Mouse (Mus musculus): ENCODE data around the gene Alpi.

Alpi gene

DNA sequence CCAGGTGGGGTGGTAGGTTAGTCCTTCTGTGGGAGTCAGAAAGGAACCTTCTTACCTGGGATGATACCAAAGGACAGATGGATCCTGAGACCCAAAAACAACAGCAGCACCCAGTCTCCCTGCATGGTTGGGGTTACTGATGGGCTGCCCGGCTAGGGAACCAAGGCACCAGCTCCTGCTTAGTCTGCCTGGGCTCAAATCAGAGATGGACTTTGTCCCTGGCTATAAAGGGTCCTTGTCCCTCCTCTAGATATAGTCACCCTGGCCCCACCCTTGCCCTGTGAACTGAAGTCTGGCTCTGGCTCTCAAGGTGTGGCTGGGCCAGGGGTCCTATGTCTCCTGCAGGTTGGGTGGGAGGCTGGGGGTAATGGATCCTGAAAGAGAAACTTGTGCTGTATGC, at the start of gene Alpi:
TSS of gene Alpi (minus strand) at position 196 of the 400 bp plus-strand sequence.
- in situ Hi-C loops (cut with MboI, MseI), result loop anchor here (5.0 kb wide), 1 partner anchor 86 kb away; no protein-coding TSS in a partner anchor

DNA sequence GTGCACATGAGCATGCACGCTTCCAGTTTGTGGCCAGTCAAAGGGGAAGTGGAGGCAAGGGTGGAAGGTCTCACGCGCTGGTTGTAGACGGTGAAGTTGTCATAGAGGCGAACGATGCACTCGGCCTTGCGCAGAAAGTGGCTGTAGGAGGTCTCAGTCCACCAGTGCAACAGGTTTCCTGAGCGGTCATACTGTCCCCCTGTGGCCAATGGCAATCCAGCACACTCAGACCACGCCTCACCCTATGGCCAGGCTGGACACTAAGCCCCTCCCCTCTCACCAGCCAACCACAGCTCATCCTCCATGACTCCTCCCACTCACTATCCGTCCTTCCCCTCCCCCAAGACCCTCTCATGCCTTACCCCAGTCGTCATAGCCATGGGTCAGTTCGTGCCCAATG, 48.0 kb upstream of the Alpi start:
- in situ Hi-C loops (cut with MboI, MseI), result no loop called here

DNA sequence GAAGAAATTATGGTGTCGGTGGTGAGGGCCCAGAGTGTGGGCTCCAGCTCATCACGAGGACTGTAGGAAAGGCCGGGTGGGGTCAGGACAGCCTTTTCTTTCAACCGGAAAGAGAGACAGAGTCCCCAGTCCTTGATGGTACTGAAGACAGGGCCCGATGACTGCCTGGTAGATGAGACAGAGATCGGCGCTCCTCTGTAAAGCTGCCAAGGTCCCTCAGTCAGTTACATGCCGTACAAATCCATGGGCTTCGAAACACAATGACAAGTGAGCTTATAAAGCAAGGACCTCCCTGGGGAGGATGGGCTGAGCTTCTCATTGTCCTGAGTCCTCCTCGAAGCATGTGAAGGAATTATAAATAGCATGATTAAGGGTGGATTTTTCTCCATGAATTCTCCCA, 41.7 kb upstream of the Alpi start:
- in situ Hi-C loops (cut with MboI, MseI), result no loop called here

DNA sequence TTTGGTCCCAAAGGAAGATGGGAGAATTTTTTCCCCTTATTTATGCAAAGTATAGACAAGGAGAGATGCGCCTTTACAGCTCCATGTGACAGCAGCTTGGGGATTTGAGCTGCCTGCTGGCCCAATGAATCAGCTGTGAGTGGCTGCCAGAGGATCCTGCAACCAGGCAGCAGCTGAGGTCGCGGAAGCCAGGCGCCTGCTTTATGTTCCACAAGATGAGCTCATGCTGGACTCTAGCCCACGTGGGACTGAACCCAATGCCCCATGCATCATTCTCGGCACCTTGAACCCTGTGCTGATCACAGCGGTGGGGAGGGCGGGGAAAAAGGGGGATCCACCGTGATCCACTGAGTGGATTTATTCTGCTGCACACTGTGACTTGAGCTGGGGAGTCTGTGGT, 41.0 kb upstream of the Alpi start:
- in situ Hi-C loops (cut with MboI, MseI), result no loop called here

DNA sequence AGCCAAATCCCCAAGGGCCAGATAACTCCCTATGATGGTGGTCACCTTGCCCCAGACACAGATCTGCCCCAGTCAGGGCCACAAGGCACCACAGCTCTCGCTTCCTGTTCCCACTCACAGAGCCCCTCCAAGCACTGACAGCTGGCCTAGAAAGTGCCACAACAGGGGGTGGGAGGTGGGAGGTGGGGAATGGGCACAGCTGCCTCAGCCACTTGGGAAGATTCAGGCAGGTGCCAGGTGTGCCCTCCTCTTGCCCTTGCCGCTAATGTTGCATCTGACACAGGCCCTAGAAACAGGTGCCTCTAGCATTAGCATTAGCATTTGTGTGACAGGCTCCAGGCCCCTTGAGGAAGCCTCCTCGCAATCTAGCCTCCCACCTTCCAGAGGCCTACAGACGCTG, 40.1 kb upstream of the Alpi start:
- in situ Hi-C loops (cut with MboI, MseI), result no loop called here

DNA sequence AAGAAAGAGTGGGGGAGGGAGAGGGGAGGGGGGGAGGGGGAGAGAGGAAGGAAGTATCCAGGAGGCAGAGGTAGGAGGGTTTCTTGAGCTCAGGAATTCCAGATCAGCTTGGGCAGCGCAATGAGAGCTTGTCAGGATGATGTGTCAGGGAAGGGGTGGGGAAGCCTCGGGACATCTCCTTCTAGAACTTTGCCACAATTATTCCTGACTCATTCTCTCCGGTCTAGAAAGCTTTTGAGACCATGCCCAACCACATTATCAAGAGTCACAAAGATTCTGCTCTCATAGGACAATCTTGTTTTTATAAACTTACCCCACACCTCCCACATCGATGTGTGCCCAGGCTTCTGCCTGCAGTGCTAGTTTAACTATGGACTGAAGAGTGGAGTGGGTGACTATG, 30.4 kb upstream of the Alpi start:
- in situ Hi-C loops (cut with MboI, MseI), result no loop called here

DNA sequence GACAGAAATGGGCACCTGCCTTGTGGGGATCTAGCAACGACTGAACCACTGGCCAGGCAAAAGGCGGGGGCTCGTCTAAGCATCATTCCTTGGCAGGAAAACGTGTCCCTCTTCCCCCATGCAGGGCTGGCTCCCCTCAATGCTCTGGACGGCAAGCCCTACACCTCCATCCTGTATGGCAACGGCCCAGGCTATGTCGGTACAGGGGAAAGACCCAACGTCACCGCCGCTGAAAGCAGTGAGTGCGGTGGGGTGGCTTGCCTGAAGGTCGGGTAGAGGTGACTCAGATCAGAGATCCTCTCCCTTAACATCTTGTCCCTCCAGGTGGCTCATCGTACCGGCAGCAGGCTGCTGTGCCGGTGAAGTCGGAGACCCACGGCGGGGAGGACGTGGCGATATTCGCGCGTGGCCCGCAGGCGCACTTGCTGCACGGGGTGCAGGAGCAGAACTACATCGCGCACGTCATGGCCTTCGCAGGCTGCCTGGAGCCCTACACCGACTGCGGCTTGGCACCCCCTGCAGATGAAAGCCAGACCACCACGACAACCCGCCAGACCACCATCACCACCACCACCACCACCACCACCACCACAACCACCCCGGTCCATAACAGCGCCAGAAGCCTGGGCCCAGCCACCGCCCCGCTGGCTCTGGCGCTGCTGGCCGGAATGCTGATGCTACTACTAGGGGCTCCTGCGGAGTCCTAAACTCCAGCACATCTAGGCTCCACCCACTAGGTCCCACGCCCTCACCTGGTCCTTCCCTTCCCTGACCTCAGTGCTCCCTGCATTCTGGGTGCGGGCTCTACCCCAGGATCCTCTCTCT, 26.0 kb upstream of the Alpi start:
- in situ Hi-C loops (cut with MboI, MseI), result no loop called here

DNA sequence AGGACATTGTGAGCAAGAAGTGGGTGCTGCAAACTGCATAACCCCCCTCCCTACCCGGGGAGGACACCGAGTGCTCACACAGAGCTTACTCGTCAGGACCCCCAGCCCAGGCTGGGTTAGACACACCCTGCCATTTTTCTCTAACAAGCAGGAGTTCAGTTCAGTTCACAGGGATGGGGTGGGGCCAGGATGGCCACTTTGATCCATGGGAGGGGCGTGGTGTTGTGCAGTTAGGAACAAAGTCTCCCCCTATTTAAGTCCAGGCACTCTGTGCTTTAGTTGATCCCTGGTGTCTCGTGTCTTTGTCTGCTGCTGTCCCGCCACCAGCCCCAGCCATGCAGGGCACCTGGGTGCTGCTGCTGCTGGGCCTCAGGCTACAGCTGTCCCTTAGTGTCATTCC, 23.3 kb upstream of the Alpi start, which contains the start of gene Akp3:
TSS of gene Akp3 (plus strand) at position 301 of the 400 bp plus-strand sequence.
- in situ Hi-C loops (cut with MboI, MseI), result no loop called here

DNA sequence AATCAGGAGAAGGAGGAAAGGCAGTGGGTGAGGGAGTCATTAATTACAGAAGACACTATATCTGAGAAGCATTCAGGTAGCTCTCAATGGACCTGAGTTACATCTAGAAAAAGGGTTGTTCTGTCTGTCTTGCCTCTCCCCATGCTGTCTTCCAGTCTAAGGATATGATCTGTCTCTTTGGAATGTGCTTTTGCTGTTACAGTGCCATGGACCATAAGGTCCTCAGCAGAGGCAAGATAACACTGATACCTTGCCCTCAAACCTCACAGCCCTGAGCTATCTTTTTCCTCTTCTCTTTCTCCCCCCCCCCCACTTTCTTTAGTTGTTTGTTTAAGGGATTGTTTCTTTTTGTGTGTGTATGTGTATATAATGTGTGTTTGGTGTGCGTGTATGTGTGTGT, 13.4 kb upstream of the Alpi start:
- in situ Hi-C loops (cut with MboI, MseI), result loop anchor here (5.0 kb wide), 1 partner anchor 48 kb away; no protein-coding TSS in a partner anchor

DNA sequence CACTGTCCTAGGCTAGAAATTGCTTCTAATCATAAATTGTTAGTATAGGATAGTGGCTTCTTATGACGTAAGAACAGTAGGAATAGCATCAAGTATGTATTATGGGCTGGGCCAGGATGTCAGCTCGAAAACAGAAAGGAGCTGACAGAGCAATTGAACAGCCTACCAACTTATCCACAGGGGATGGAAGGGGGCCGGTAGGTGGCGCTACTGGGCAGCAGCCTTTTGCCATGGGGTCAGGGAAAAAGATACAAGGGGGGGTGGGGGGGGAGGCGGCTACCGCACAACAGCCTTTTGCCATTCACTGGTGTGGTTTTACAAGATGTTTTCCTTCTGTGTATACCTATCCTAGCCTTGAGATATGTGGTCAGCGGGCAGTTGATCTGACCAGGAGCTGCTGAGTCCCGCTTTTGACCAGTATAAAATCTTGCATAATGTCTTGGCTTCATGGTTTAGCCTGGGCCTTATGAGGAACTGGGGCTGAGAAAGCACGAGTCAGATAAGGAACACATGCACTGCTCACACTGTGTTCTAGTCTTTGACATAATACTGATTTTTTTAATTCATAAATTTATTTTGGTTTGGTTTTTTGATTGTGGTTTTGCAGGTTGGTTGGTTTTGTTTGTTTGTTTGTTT, 10.4 kb upstream of the Alpi start:
- in situ Hi-C loops (cut with MboI, MseI), result loop anchor here (5.0 kb wide), 1 partner anchor 50 kb away; no protein-coding TSS in a partner anchor

DNA sequence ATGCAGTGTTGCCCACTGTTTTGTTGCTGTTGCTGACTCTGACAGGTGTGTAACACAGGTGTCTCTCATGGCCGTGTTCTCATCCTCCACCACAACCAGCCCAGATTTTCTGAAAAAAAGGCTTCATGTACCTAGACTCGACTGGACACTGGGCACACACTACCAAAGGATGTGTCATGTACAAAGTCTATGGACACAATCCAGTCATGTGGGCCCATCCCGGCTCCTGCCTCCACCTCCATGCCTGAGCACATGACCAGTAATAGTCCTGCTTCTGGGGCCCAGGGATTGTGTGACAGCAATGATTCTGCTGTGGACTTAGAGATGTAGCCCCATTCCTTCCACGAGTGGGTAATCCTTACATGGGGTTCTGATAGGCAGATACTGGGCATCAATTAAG, 7.2 kb upstream of the Alpi start:
- in situ Hi-C loops (cut with MboI, MseI), result no loop called here

DNA sequence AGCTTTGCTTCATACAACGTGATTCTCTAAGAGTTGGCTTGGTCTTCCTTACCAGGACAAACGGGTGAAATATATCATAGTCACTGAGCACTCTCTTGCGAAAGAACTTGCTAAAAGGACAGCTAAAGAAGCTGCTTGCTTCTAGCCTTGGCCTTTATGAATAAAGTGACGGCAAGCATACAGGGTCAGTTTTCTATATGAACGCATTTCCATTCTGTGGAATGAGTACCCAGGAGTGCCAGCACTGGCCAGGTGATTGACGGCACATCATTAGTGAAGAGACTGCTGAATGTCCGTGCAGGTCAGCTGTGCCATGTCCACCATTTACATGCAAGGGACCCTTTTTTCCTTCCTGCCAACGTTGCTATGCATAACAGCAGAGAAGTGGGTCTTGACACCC, 5.1 kb upstream of the Alpi start:
- in situ Hi-C loops (cut with MboI, MseI), result no loop called here

DNA sequence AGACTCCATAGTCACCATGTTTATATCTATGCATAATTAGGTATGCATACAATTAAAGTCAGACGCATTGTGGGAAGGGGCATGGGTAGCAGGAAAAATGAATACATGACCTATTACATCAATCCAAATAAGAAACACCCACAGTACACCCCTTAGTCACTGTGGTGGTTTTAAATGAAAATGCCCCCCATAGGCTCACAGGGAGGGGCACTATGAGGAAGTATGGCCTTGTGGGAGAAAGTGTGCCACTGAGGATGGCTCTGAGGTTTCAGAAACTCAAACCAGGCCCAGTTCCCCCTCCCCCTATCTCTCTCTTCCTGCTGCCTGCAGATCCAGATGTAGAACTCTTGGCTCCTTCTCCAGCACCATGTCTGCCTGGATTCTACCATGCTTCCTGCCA, 2.5 kb upstream of the Alpi start:
- in situ Hi-C loops (cut with MboI, MseI), result loop anchor here (5.0 kb wide), 1 partner anchor 83 kb away; no protein-coding TSS in a partner anchor

DNA sequence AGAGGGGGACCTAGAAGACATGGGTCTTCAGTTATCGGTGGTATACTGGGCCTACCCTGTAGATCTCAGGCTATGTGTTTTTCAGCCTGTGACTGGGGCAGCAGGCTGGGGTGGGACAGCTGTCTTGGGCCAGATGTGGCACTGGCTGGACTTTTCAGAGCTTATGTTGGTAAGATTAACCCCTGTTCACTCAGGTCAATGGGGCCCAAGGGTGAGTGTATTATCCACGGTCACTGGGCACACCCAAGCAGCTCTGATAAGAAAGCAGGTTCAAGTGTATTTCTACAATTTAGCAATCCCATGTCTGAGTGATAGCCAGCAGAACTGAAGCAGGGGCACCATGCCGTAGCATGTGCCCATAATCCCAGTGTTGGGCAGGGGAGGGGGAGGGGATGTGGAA, 708 bp upstream of the Alpi start:
- in situ Hi-C loops (cut with MboI, MseI), result loop anchor here (5.0 kb wide), 1 partner anchor 85 kb away; no protein-coding TSS in a partner anchor

DNA sequence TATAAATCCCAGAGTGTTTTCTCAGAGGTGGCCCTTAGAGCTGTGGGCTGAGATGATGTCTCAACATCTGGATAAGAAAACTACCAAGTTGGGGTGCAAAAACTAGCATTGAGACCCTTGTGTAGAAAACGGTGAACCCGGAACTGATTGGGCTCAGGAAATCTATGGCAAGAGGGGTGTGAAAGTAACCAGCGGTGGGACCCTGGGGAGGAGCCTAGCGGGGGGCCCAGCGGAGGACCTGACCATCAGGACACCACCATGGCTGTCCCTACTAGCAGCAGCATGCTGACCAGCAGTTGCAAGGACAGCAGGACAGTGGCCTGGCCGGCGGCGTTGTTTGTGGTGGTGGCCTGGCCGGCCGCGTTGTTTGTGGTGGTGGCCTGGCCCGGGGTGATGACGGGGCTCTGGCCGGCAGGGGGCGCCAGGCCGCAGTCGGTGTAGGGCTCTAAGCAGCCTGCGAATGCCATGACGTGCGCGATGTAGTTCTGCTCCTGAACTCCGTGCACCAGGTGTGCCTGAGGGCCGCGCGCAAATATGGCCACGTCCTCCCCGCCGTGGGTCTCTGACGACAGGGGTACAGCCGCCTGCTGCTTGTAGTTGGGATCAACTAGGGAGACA, 2.9 kb downstream of the Alpi start:
- in situ Hi-C loops (cut with MboI, MseI), result no loop called here

DNA sequence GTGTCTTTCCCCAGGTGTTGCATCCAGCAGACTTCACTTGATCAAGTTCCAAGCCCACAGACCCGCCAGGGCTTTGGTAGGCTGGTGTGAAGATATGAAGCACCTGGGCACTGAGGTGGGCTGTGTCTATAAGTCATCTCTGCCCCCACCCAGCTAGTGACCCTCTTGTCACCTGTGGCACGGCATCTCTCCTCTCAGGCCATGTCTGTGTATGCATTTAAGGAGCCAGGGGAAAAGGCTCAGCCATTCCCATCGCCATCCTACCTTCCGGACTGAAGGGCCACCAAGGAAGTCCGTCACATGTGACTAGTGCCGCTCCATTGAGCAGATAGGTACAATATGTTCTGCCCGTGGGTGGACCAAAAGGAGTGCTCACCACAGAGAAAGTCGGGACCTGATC, 5.8 kb downstream of the Alpi start:
- in situ Hi-C loops (cut with MboI, MseI), result no loop called here

DNA sequence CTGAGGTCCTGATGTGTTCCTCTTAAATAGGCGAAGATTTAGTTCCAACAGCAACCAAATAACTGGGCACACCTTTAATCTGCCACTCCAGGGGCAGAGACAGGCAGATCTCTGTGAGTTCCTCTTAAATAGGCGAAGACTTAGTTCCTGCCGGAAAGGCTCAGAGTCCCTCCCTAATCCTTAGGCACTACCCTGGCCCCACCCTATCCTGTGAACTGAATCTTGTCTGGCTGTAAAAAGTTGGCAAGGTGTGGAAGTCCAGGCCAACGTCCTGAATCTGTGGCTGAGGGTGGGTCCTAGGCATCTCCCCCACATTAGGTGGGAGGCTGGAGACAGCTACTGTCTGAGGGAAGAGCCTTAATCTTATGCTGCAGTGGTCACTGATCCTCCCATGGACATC, 11.6 kb downstream of the Alpi start, which contains the start of gene Alppl2:
TSS of gene Alppl2 (minus strand) at position 101 of the 400 bp plus-strand sequence.
- in situ Hi-C loops (cut with MboI, MseI), result no loop called here

DNA sequence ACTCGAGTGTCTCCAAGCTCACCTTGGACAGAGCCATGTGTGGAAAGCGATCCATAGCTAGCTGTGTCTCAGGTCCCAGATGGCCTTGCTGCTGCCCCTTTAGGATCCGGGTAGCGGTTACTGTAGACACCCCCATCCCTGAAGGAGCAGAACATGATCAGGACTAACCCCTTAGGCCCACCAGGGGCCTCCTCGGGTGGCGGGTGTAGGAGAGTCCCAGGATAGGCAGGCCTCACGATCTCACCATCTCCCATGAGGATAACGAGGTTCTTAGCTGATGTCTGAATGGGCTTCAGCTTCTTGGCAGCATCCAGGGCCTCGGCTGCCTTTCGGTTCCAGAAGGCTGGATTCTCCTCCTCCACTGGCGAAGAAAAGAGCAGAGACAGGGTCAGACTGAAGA, 12.2 kb downstream of the Alpi start:
- in situ Hi-C loops (cut with MboI, MseI), result no loop called here

DNA sequence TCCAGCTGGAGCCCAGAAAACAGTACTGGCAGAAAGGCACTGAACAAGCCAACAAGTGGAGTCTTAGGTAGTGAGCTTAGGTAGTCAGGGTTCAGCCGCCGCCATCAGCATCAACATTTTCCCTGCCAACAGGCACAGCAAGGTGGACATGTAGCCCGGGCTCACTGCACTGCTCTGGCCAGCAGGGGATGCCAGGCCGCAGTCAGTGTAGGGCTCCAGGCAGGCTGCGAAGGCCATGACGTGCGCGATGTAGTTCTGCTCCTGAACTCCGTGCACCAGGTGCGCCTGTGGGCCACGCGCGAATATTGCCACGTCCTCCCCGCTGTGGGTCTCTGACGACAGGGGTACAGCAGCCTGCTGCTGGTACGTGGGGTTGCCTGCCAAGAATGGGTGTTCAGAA, 14.4 kb downstream of the Alpi start:
- in situ Hi-C loops (cut with MboI, MseI), result no loop called here

DNA sequence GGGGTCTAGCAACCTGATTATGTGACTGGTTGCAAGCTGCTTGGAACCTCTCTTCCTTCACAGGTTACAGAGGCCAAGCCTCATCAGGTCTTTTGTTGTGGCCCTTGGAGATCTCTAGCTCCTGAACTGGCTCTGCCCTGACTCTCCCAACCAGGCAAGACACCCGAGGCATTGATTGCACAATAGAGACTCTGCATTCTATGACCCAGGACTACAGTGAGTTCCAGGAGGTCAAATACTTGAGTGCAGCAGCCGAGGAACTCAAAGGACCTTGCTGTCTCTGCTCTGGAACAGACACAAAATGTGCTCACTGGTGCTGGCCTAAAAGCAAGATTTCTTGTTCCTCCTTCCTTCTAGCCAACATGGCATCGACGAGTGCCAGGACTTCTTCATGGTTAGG, 15.2 kb downstream of the Alpi start:
- in situ Hi-C loops (cut with MboI, MseI), result no loop called here

DNA sequence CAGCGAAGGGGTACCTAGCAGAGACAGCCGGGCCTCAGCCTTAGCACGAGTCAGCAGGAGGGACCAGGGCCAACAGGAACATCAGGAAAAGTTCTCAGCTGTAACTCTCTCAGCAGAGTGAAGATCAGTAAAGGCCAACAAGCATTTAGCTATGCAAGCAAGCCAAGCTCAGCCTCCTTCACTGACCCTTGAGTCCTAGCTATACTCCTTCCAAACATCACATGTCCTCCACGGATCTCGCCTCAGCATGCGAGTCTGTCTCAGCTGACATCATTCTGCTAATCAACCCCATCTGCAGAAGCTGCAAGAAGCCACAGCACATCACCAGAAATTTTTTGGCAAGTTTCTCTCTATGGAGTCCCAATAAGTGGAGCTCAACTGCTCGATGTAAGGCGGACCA, 27.6 kb downstream of the Alpi start:
- in situ Hi-C loops (cut with MboI, MseI), result no loop called here

DNA sequence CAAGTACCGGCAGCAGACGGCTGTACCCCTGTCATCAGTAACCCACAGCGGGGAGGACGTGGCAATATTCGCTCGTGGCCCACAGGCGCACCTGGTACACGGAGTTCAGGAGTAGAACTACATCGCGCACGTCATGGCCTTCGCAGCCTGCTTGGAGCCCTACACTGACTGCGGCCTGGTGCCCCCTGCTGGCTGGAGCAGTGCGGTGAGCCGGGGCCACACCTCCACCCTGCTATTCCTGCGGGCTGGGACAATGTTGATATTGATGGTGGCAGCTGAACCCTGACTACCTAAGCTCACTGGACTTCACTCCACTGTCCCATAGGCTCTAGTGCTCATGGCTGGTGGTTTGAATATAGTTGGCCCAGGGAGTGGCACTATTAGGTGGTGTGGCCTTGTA, 30.7 kb downstream of the Alpi start:
- in situ Hi-C loops (cut with MboI, MseI), result no loop called here
